8 mouse cellular contexts compared by ENCODE assay signal in genomic region chr4:149549221-149549925, GRCm38 (mm10). TPM values are rescaled to one million over a fixed set of nuclear protein-coding genes. Genes with fewer than 3 reads are reported as not detected.
A peak's percentile ranks its signal among the peaks of the same experiment; 100 is the strongest.
DNase-seq lines count a peak whose midpoint lies in the region; ATAC-seq and TF ChIP-seq lines count a peak whose summit lies in the region.

No protein-coding gene starts in this region.

- H3K9me3 ChIP-seq in hindbrain, postnatal 0 days (ENCODE audit: low read length), result no peaks in the 10 kb centered on the region

- 63% methylated on average over 9 of the region's 9 CpGs for WGBS in hindbrain, postnatal 0 days

- H3K27me3 ChIP-seq in hindbrain, postnatal 0 days (ENCODE audit: insufficient read depth, low read length), result no peaks in the 10 kb centered on the region

- H3K27ac ChIP-seq in hindbrain, postnatal 0 days, result no peak overlapping the region

- no peak overlapping the region for H3K4me3 ChIP-seq in hindbrain, postnatal 0 days (ENCODE audit: low read length)

- peak; percentile 97 for TF ChIP-seq CTCF in hindbrain, postnatal 0 days (IDR thresholded peaks at IDR 0.05; ENCODE audit: low read depth)

- peak; percentile 50 for DNase-seq in WW6 (ENCODE audit: low read depth, low spot score)
- DNase-seq in cerebellum, postnatal 14 days, result peak; percentile 89 to 93
- DNase-seq in frontal cortex, postnatal 36 days (ENCODE audit: low spot score in 2 of 2), result peak; percentile 84 to 95
- peak; percentile 93 for DNase-seq in hindbrain, postnatal 0 days (ENCODE audit: low spot score)
- DNase-seq in left cerebral cortex, adult 11 months (ENCODE audit: low spot score), result peak; percentile 92
- DNase-seq in lung, postnatal 36 days, result peak; percentile 93
- DNase-seq in right cerebral cortex, adult 18-20 months, result peak; percentile 91
- peak; percentile 78 to 80 for DNase-seq in urinary bladder, postnatal 36 days (ENCODE audit: low spot score in 2 of 2)

- H3K36me3 ChIP-seq in hindbrain, postnatal 0 days (ENCODE audit: insufficient read depth, low read length), result peaks cover 25% of the 10 kb centered on the region; the same call in 1 of the 2 replicates

- H3K4me1 ChIP-seq in hindbrain, postnatal 0 days (ENCODE audit: insufficient read depth, low read length), result no peaks in the 10 kb centered on the region

- no peak overlapping the region for H3K9ac ChIP-seq in hindbrain, postnatal 0 days (replicated peaks; ENCODE audit: low read length)

- ATAC-seq in hindbrain, postnatal 0 days, result peak; percentile 88

- no peak overlapping the region for H3K4me2 ChIP-seq in hindbrain, postnatal 0 days (ENCODE audit: low read depth, low read length)

RNA-seq across cellular contexts. Expression of gene Ctnnbip1, which starts 31.3 kb away (rescaled TPM):
- total RNA-seq in hindbrain, postnatal 0 days (2014; rRNA removed), result 94.1 and 112 TPM in 2 replicates
- polyA plus RNA-seq in hindbrain, postnatal 0 days (2015; fragmentation: Nextera tagmentation; extraction: Ambion mirVana), result 105 and 109 TPM in 2 replicates

RNA-seq across cellular contexts. Expression of gene Clstn1, which starts 36.9 kb away (rescaled TPM):
- total RNA-seq in hindbrain, postnatal 0 days (2014; rRNA removed), result 590 and 603 TPM in 2 replicates
- 193 and 206 TPM in 2 replicates for polyA plus RNA-seq in hindbrain, postnatal 0 days (2015; fragmentation: Nextera tagmentation; extraction: Ambion mirVana)
